Mouse (Mus musculus) kidney, postnatal 4 days (tissue): ENCODE data around the gene Mcf2l.

Source experiments
- DNase-seq, 2 experiments: peaks; one replicate each; pipeline ENCODE4 v3.0.0; 2021; ENCODE audit warnings: mixed read lengths in 2 of 2

Gene Mcf2l

GRCm38 (mm10) chr8:12996831-12997275, 123.2 kb downstream of the Mcf2l start:
- DNase-seq, result peak; percentile 15 to 29

- DNase-seq, result no peak
Observed at GRCm38 (mm10) chr8:12998331-12998730, 124.7 kb downstream of the Mcf2l start.

- peak; percentile 38 to 41 for DNase-seq
Observed at GRCm38 (mm10) chr8:12999793-13000192, 126.2 kb downstream of the Mcf2l start.

GRCm38 (mm10) chr8:13007458-13007857, 133.9 kb downstream of the Mcf2l start:
- DNase-seq, result no peak

GRCm38 (mm10) chr8:13010313-13010712, 136.7 kb downstream of the Mcf2l start:
- peak in 1 of 2 experiments; percentile 23 for DNase-seq

DNA sequence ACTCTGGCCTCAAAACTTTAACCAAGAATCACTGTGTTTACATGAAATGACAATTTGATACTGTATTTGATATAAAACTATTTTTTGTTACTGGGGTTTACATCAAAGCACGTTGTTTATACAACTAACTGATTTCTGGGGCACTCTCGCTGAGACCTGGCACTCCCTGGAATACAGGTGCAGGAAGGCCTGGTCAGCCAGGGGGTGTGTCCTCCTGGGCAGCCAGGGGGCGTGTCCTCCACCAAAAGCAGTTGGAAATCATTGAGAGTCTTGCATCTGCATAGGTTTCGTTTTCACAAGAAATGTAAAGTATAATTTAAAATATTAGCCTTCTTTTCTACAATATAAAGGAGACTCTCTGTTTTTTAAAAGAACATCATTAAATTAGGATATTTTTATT, 146.0 kb downstream of the Mcf2l start:
- DNase-seq, result peak in 1 of 2 experiments; percentile 16

GRCm38 (mm10) chr8:13021830-13022229, 148.2 kb downstream of the Mcf2l start:
- no peak for DNase-seq

GRCm38 (mm10) chr8:13025487-13026224, 152.1 kb downstream of the Mcf2l start, which contains the start of gene F7:
TSS of gene F7 (plus strand) at chr8:13026034.
- peak; percentile 51 to 60 for DNase-seq

DNA sequence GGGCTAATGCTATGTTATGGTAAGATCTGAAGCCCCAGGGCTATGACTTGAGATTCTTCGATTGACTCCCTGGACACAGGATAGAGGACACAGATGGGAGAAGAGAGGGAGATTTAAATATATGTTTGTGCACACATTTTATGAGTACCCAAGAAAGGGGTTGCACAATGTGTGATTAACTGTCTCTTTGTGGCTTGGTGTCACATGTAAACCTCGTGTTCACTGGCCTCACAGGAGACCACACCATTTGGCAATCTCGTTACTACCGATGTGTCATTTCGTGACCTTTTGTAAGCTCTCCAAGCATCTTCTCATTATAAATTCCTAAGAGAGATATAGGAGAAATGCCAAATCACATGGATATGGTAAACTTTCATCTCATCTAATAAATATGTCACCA, 154.0 kb downstream of the Mcf2l start:
- no peak for DNase-seq

DNA sequence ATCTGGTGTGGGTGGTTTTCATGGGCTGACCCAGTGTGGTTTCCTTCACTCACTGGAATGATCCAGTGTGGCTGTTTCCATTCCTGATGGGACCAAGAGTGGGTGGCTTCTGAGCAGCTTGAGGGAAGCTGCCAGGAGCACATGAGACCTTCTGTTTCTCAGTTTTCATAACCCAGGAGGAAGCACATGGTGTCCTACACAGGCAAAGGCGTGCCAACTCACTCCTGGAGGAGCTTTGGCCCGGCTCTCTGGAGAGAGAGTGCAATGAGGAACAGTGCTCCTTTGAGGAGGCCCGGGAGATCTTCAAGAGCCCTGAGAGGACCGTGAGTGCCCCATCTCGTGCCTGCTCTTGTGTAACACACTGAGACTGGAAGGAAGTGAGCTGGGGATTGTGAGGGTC, 154.9 kb downstream of the Mcf2l start:
- no peak for DNase-seq

GRCm38 (mm10) chr8:13036346-13036812, 162.8 kb downstream of the Mcf2l start:
- no peak for DNase-seq

GRCm38 (mm10) chr8:13037015-13037414, 163.4 kb downstream of the Mcf2l start, which contains the start of gene F10:
TSS of gene F10 (plus strand) at chr8:13037308.
- no peak for DNase-seq

DNA sequence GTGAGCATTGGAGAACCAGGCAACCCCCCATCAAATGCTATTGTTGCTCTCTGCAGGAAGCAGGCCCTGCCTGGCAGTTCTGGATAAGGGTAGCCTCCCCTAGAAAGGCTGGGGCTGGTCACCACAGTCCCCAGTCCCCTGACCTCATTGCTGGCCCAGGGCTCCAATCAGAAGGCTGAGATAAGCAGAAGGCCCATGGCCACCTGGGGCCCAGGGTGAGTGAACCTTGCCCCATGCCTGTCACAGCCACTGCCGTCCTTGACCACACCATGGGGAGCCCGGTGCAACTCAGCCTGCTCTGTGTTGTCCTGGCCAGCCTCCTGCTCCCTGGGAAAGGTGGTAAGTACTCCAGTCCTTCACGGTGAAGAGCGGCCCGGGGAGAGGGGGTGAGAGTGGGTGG, 164.0 kb downstream of the Mcf2l start:
- peak; percentile 14 to 31 for DNase-seq

DNA sequence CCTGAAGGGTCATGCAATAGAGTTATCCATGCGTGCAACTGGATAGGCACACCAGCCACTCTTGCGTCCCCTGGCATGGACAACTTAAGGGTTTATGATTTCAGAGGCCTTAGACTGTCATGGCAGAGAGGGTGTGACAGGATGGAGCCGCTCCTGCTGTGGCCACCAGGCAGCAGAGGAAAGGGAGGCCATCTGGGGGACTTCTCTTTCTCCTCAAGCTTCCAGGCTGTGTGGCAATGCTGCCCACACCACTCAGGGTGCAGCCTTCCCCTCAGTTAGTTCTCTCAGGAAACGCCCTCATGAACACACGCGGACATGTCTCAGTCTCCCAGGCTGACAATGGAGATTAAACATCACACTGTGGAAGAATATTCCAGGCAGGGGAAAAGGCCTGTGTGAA, 165.4 kb downstream of the Mcf2l start:
- no peak for DNase-seq

DNA sequence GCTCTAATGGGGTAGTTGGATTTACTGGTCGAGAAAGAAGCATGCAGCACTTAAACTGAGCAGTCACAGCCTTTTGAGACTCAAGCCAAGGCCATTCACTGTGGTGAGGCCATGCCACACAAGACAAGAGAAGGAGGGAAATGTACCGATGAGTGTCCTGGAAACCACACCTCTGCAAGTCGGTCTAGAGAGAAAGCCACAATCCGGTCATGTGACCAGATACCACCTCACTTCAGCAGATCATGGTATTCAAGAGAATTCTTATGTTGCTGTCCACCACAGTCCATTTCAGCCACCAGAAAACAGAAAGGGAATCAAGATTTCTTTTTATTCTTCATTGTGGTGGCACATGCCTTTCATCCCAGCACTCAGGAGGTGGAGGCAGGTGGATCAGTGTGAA, 167.9 kb downstream of the Mcf2l start:
- DNase-seq, result no peak

- no peak for DNase-seq
Observed at GRCm38 (mm10) chr8:13047652-13048051, 174.0 kb downstream of the Mcf2l start.

- DNase-seq, result no peak
Observed at GRCm38 (mm10) chr8:13050550-13050949, 176.9 kb downstream of the Mcf2l start.

DNA sequence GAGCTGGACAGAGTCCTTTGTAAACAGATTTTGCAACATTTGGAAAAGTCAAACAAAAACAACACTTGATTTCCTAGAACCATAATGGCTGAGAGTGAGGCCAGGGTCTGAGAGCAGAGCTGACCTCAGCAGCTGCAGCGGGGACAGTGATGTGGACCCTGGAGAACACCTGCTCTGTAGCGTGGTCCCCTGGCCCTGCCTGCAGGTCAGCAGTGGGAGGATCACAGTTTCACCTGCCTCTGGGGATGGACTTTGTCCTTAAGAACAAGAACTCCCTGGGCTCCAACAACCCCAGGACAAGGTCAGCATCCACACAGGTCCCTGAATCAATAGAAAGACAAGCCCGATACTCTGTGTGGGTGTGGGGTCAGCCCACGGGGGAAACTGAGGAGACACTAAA, 183.7 kb downstream of the Mcf2l start:
- DNase-seq, result peak in 1 of 2 experiments; percentile 17

- DNase-seq, result peak; percentile 42 to 66
Observed at GRCm38 (mm10) chr8:13060441-13061150, 187.0 kb downstream of the Mcf2l start, which contains the start of gene Proz. TSS of gene Proz (plus strand) at chr8:13060914.

- no peak for DNase-seq
Observed at GRCm38 (mm10) chr8:13063112-13063511, 189.5 kb downstream of the Mcf2l start.
